ENCODE assay signal across 17 mouse cellular contexts in genomic region chr9:102762836-102763235, GRCm38 (mm10). TPM values are rescaled to one million over a fixed set of nuclear protein-coding genes. Genes with fewer than 3 reads are reported as not detected.
DNase-seq lines count a peak whose midpoint lies in the region; ATAC-seq and TF ChIP-seq lines count a peak whose summit lies in the region.
"Had no signal": no experiment of that assay in that cellular context is flagged by ENCODE, and none has a peak within 500 bp of the region (broad histone marks: within the 10 kb centered on the region; RNA-seq: fewer than 3 reads in every experiment).

No protein-coding gene starts in this region.

- no peak for ATAC-seq in heart, embryonic 13.5 days (ENCODE audit: extremely low read depth, insufficient number of reproducible peaks, low FRiP score, low TSS enrichment)
- ATAC-seq in heart, embryonic 11.5 days (replicated peaks; ENCODE audit: insufficient number of reproducible peaks, low FRiP score, low TSS enrichment) = no peak
- no peak for ATAC-seq in lung, postnatal 0 days
- no peak for ATAC-seq in intestine, embryonic 16.5 days
- ATAC-seq: liver, postnatal 0 days had no signal

- H3K9me3 ChIP-seq in heart, embryonic 13.5 days = no peaks in the 10 kb centered on the region
- no peaks in the 10 kb centered on the region for H3K9me3 ChIP-seq in heart, embryonic 11.5 days (replicated peaks; ENCODE audit: control insufficient read depth, low read length)
- H3K9me3 ChIP-seq in lung, postnatal 0 days (ENCODE audit: low read length) = no peaks in the 10 kb centered on the region
- H3K9me3 ChIP-seq in intestine, embryonic 16.5 days (ENCODE audit: control insufficient read depth, low read length) = no peaks in the 10 kb centered on the region
- H3K9me3 ChIP-seq: midbrain, embryonic 12.5 days; neural tube, embryonic 15.5 days had no signal

- TF ChIP-seq EP300 in lung, postnatal 0 days (IDR thresholded peaks at IDR 0.05) = no peak

- peaks cover 43% of the 10 kb centered on the region for H3K4me1 ChIP-seq in heart, embryonic 13.5 days
- peaks cover 25% of the 10 kb centered on the region for H3K4me1 ChIP-seq in heart, embryonic 11.5 days (ENCODE audit: control insufficient read depth, insufficient read depth, low read length)
- peaks cover 14% of the 10 kb centered on the region; the same call in 1 of the 2 replicates for H3K4me1 ChIP-seq in lung, postnatal 0 days (ENCODE audit: insufficient read depth, low read depth, low read length)
- peaks cover 26% of the 10 kb centered on the region for H3K4me1 ChIP-seq in intestine, embryonic 16.5 days (ENCODE audit: control insufficient read depth, insufficient read depth, low read length)
- H3K4me1 ChIP-seq: midbrain, embryonic 12.5 days; neural tube, embryonic 15.5 days had no signal

- H3K4me2 ChIP-seq in heart, embryonic 13.5 days = no peak overlapping the region
- no peak overlapping the region for H3K4me2 ChIP-seq in heart, embryonic 11.5 days
- H3K4me2 ChIP-seq in lung, postnatal 0 days (replicated peaks; ENCODE audit: low read depth, low read length) = no peak overlapping the region
- H3K4me2 ChIP-seq in intestine, embryonic 16.5 days (ENCODE audit: low read depth, low read length) = no peak overlapping the region
- H3K4me2 ChIP-seq: hindbrain, embryonic 14.5 days; midbrain, embryonic 12.5 days; neural tube, embryonic 15.5 days had no signal

- 53% methylated on average over 3 of the region's 3 CpGs for WGBS in heart, embryonic 13.5 days
- 64% methylated on average over 3 of the region's 3 CpGs for WGBS in heart, embryonic 11.5 days (ENCODE audit: insufficient replicate concordance)
- 48% methylated on average over 3 of the region's 3 CpGs for WGBS in lung, postnatal 0 days
- WGBS in intestine, embryonic 16.5 days = 39% methylated on average over 3 of the region's 3 CpGs

- no peaks in the 10 kb centered on the region for H3K27me3 ChIP-seq in heart, embryonic 13.5 days (replicated peaks)
- H3K27me3 ChIP-seq in heart, embryonic 11.5 days (ENCODE audit: control insufficient read depth, insufficient read depth, low read length) = no peaks in the 10 kb centered on the region
- H3K27me3 ChIP-seq in lung, postnatal 0 days (replicated peaks; ENCODE audit: insufficient read depth, low read length) = no peaks in the 10 kb centered on the region
- H3K27me3 ChIP-seq in intestine, embryonic 16.5 days (replicated peaks; ENCODE audit: control insufficient read depth, insufficient read depth, low read length) = no peaks in the 10 kb centered on the region
- H3K27me3 ChIP-seq: midbrain, embryonic 12.5 days; neural tube, embryonic 15.5 days had no signal

- no peak for DNase-seq in lung, postnatal 0 days (ENCODE audit: low spot score)
- no peak for DNase-seq in lung, postnatal 25 days (ENCODE audit: low spot score)
- DNase-seq in thymus, postnatal 10 days (ENCODE audit: low spot score in 2 of 2) = no peak
- no peak for DNase-seq in left cerebral cortex, adult 8-10 months (ENCODE audit: low spot score in 2 of 2)
- DNase-seq in adrenal gland, postnatal 10 days = no peak
- DNase-seq: cerebellum, postnatal 14 days; heart, adult 2 months; heart, postnatal 14 days; liver, postnatal 0 days had no signal

- H3K36me3 ChIP-seq in heart, embryonic 13.5 days = no peaks in the 10 kb centered on the region
- no peaks in the 10 kb centered on the region for H3K36me3 ChIP-seq in heart, embryonic 11.5 days (ENCODE audit: control insufficient read depth, insufficient read depth, low read length)
- no peaks in the 10 kb centered on the region for H3K36me3 ChIP-seq in lung, postnatal 0 days (ENCODE audit: insufficient read depth, low read length)
- H3K36me3 ChIP-seq in intestine, embryonic 16.5 days (ENCODE audit: control insufficient read depth, insufficient read depth, low read length) = no peaks in the 10 kb centered on the region
- H3K36me3 ChIP-seq: midbrain, embryonic 12.5 days; neural tube, embryonic 15.5 days had no signal

- H3K27ac ChIP-seq in heart, embryonic 13.5 days (replicated peaks) = peak overlapping the region; percentile 44
- no peak overlapping the region for H3K27ac ChIP-seq in heart, embryonic 11.5 days (ENCODE audit: low read depth, low read length)
- 0 out of 2 replicates have a peak overlapping the region, but pooled peaks have one; percentile 16 for H3K27ac ChIP-seq in lung, postnatal 0 days (ENCODE audit: low read length)
- H3K27ac ChIP-seq in intestine, embryonic 16.5 days (ENCODE audit: low read length) = peak overlapping the region; percentile 43
- H3K27ac ChIP-seq: heart, adult 2 months; hindbrain, embryonic 14.5 days; layer of hippocampus, adult 2 months; macrophage; midbrain, embryonic 12.5 days; neural tube, embryonic 15.5 days had no signal

- H3K9ac ChIP-seq in heart, embryonic 13.5 days = no peak overlapping the region
- no peak overlapping the region for H3K9ac ChIP-seq in heart, embryonic 11.5 days (ENCODE audit: low read depth, low read length)
- H3K9ac ChIP-seq in lung, postnatal 0 days (replicated peaks; ENCODE audit: low read depth) = no peak overlapping the region
- no peak overlapping the region for H3K9ac ChIP-seq in intestine, embryonic 16.5 days (ENCODE audit: low read depth, low read length)
- H3K9ac ChIP-seq: hindbrain, embryonic 14.5 days; liver, postnatal 0 days; midbrain, embryonic 12.5 days; neural tube, embryonic 15.5 days had no signal

- no peak for TF ChIP-seq CTCF in lung, postnatal 0 days (IDR thresholded peaks at IDR 0.05)

- no peak overlapping the region for H3K4me3 ChIP-seq in heart, embryonic 13.5 days
- no peak overlapping the region for H3K4me3 ChIP-seq in heart, embryonic 11.5 days (ENCODE audit: low read depth, low read length)
- H3K4me3 ChIP-seq in lung, postnatal 0 days (ENCODE audit: low read depth, low read length) = no peak overlapping the region
- H3K4me3 ChIP-seq in intestine, embryonic 16.5 days (ENCODE audit: low read length) = no peak overlapping the region
- H3K4me3 ChIP-seq: heart, adult 2 months; layer of hippocampus, adult 2 months; midbrain, embryonic 12.5 days; neural tube, embryonic 15.5 days had no signal

RNA-seq across cellular contexts. Expression of gene Amotl2, which starts 46.4 kb away (rescaled TPM):
- polyA plus RNA-seq in heart, embryonic 13.5 days (2015; fragmentation: Nextera tagmentation; extraction: Ambion mirVana) = 35.9 and 36.6 TPM in 2 replicates
- 28.7 and 33.7 TPM in 2 replicates for polyA plus RNA-seq in heart, embryonic 11.5 days (2014; fragmentation: Nextera tagmentation; extraction: Ambion mirVana)
- 50.3 and 56.3 TPM in 2 replicates for polyA plus RNA-seq in lung, postnatal 0 days (2015; fragmentation: Nextera tagmentation; extraction: Ambion mirVana)
- 20.4 and 21.8 TPM in 2 replicates for polyA plus RNA-seq in intestine, embryonic 16.5 days (2015; fragmentation: Nextera tagmentation; extraction: Ambion mirVana)
- 10 to 100 TPM; 16.5 to 25.1 (median 18.6) TPM for total RNA-seq in left cerebral cortex, adult 8-10 months (2022)
- 100 to 1,000 TPM; 101 to 154 TPM for total RNA-seq in adrenal gland, postnatal 10 days (2021)
